Mouse (Mus musculus): ENCODE data around the gene Mrgprg. TPM values are rescaled to one million over a fixed set of nuclear protein-coding genes. Genes with fewer than 3 reads are reported as not detected.

Gene Mrgprg
- polyA plus RNA-seq, 1 experiment from 2014 or later: not detected

DNA sequence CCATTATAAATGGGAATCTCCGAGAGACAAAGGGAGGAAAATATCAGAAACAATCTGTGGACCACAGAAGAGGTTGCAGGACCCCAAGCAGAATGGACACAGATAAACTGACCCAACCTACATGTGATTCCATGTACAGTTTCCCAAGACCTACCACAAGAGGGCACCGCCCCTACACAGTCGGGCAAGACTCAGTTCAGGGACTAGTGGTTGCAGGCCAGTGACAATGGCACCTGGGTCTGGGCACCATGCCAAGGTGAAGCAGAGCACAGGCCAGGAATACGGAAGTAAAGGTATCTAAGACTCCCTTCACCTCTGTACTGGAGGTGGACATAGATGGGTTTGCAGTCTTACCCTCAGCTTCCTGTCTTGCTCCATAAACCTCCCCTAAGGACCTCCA, 26.3 kb upstream of the Mrgprg start:
- Histone ChIP-seq H3K4me1 (replicated peaks; ENCODE audit: control insufficient read depth, insufficient read depth, low read length) (0 out of 2 replicates have a peak, but pooled peaks cover 4% of the 10 kb centered on the region), H3K4me2 (replicated peaks; ENCODE audit: low read depth) (no peak overlapping the region), H3K9me3 (ENCODE audit: control insufficient read depth) (no peaks in the 10 kb centered on the region), H3K36me3 (ENCODE audit: control insufficient read depth, insufficient read depth) (peaks cover 31% of the 10 kb centered on the region), H3K4me3 (ENCODE audit: low read depth, low read length) (no peak overlapping the region), H3K9ac (ENCODE audit: low read depth, low read length) (no peak overlapping the region), H3K27ac (ENCODE audit: low read depth, low read length) (0 out of 2 replicates have a peak overlapping the region, but pooled peaks have one; percentile 46), H3K27me3 (replicated peaks; ENCODE audit: control insufficient read depth, insufficient read depth, low read length) (no peaks in the 10 kb centered on the region)
- peak; percentile 87 for ATAC-seq
- whole genome bisulfite sequencing: 51% methylated on average over 4 of the region's 4 CpGs
- peak; percentile 90 for TF ChIP-seq CTCF (IDR thresholded peaks at IDR 0.05; ENCODE audit: low read depth)

DNA sequence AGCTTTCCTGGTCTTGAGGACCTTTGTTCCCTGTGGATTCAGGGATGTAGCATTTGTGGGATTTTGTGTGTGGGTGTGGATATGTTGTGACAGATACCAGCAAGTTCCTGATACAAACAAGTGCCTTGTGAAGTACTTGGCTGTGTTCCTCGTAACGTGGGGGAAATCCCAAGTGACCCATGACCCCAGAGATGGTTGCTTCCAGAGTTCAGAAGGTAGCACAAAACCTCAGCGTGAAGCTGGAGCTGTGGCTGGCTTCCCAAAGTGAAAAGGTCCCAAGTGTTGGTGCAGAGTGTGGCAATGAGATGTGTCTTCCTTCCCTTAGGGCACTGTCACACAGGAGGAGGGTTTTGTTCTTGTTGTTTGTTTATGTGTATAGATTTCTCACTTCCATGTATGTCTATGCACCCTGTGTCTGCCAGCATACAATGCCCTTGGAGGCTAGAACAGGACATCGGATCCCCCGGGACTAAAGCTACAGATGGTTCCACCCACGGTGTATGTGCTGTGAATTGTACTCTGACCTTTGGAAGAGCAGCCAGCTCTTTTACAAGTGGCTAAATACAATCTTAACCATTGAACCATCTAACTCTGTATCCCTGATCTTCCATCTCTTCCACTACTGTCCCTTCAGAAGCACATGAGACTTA, 25.7 kb upstream of the Mrgprg start:
- peak; percentile 39 for ATAC-seq
- no peaks in the 10 kb centered on the region for H3K27me3 ChIP-seq (replicated peaks; ENCODE audit: control insufficient read depth, insufficient read depth, low read length)
- H3K4me1 ChIP-seq (replicated peaks; ENCODE audit: control insufficient read depth, insufficient read depth, low read length): 0 out of 2 replicates have a peak, but pooled peaks cover 4% of the 10 kb centered on the region
- no peaks in the 10 kb centered on the region for H3K9me3 ChIP-seq (ENCODE audit: control insufficient read depth)
- H3K4me2 ChIP-seq (replicated peaks; ENCODE audit: low read depth): no peak overlapping the region
- H3K9ac ChIP-seq (ENCODE audit: low read depth, low read length): no peak overlapping the region
- peak overlapping the region; percentile 46; the same call in 1 of the 2 replicates for H3K27ac ChIP-seq (ENCODE audit: low read depth, low read length)
- no peak overlapping the region for H3K4me3 ChIP-seq (ENCODE audit: low read depth, low read length)
- H3K36me3 ChIP-seq (ENCODE audit: control insufficient read depth, insufficient read depth): peaks cover 24% of the 10 kb centered on the region
- TF ChIP-seq CTCF (IDR thresholded peaks at IDR 0.05; ENCODE audit: low read depth): no peak
- 37% methylated on average over 6 of the region's 6 CpGs for WGBS

DNA sequence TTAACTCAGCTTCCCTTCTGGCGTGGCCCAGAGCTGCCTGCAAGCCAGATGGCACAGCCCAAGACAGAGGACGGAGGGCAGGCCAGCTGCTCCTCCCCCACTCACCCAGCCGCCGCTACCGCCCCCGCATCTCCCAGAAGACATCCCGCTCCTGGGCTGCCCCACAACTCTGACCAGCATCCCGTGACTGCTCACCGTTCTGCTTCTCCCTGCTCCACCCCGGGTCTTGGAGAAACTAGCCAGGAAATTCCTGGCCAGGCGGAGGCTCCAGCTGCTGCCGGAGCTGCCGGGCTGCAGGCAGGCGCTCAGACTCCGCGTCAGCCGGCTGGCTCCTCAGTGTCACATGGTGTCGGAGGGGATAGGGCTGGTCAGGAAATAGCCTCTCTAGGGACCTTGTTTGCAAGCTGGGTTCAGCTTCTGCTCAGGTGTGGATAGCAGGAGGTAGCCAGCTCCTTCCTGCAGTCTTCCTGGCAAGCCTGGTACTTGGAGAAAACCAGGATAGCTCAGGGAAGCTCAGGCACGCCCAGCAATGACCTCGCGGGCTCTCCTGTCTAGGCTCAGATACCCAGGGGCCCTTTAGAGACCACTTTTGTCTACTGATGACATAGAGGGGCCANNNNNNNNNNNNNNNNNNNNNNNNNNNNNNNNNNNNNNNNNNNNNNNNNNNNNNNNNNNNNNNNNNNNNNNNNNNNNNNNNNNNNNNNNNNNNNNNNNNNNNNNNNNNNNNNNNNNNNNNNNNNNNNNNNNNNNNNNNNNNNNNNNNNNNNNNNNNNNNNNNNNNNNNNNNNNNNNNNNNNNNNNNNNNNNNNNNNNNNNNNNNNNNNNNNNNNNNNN, 17.4 kb upstream of the Mrgprg start, which contains the start of gene Mrgpre:
TSS of gene Mrgpre (minus strand) at position 505 of the 834 bp plus-strand sequence.
- ATAC-seq: peak; percentile 82
- H3K9ac ChIP-seq (ENCODE audit: low read depth, low read length): peak within 1 kb of the TSS; percentile 32
- no peaks in the 10 kb centered on the region for H3K9me3 ChIP-seq (ENCODE audit: control insufficient read depth)
- H3K27me3 ChIP-seq (replicated peaks; ENCODE audit: control insufficient read depth, insufficient read depth, low read length): no peaks in the 10 kb centered on the region
- no peak for TF ChIP-seq CTCF (IDR thresholded peaks at IDR 0.05; ENCODE audit: low read depth)
- WGBS: 2% methylated on average over 21 of the region's 21 CpGs
- H3K4me2 ChIP-seq (replicated peaks; ENCODE audit: low read depth): peak within 1 kb of the TSS; percentile 70
- no peaks in the 10 kb centered on the region for H3K4me1 ChIP-seq (replicated peaks; ENCODE audit: control insufficient read depth, insufficient read depth, low read length)
- peak within 1 kb of the TSS; percentile 35 for H3K4me3 ChIP-seq (ENCODE audit: low read depth, low read length)
- 0 out of 2 replicates have a peak within 1 kb of the TSS, but pooled peaks have one; percentile 2 for H3K27ac ChIP-seq (ENCODE audit: low read depth, low read length)
- H3K36me3 ChIP-seq (ENCODE audit: control insufficient read depth, insufficient read depth): no peaks in the 10 kb centered on the region

DNA sequence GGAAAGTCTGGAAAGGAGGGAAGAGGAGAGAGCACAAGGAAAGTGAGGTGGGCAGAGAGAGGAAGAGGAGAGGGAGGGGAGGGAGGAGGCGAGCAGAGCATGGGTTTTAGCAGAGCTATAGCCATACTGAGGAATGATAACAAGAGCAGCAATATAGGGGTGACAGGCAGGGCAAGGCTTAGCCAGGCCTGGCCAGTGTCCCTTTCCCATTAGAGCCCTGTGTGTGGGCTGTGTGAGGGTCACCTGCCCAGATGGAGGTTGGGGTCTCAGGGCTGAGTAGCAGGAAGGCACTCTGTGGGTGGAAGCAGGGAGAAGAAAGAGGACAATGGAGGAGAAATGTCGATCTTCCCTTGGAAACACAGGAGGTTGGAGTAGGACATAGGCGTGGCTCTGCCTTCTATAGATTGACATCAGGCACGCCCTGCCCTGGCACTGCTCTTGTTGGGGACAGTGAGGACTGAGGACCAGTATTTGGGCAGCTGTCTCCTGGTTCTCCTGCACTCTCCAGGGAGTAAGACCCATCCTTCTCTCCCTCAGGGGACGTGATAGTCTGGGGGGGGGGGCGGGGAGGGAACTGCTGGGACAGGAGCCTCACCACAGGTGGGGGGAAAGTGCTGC, 16.7 kb upstream of the Mrgprg start:
- 17% methylated on average over 6 of the region's 6 CpGs for WGBS
- peak; percentile 49 for ATAC-seq
- H3K36me3 ChIP-seq (ENCODE audit: control insufficient read depth, insufficient read depth): no peaks in the 10 kb centered on the region

DNA sequence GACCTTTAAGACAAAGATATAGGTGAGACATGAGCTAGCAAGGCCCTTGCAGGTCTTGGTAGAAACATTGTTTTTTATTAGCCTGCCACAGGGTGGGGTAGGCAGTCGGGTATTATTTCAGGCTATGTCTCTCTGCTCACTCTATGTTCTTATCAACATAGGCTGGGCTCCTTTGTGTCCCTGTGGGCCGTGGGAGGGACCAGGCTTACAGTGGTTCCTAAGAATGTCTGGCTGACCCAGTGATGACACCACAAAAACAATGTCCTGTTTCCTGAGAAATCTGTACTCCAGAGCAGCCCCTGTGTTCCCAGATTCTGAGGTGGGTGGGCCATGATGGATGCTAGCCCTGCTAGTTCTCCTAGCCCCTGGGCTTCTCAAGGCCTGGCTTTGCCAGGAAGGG, 10.6 kb upstream of the Mrgprg start:
- Histone ChIP-seq H3K27me3 (replicated peaks; ENCODE audit: control insufficient read depth, insufficient read depth, low read length) (no peaks in the 10 kb centered on the region), H3K4me2 (replicated peaks; ENCODE audit: low read depth) (no peak overlapping the region), H3K9ac (ENCODE audit: low read depth, low read length) (no peak overlapping the region), H3K4me1 (replicated peaks; ENCODE audit: control insufficient read depth, insufficient read depth, low read length) (no peaks in the 10 kb centered on the region), H3K36me3 (ENCODE audit: control insufficient read depth, insufficient read depth) (no peaks in the 10 kb centered on the region), H3K4me3 (ENCODE audit: low read depth, low read length) (no peak overlapping the region), H3K27ac (ENCODE audit: low read depth, low read length) (no peak overlapping the region), H3K9me3 (ENCODE audit: control insufficient read depth) (no peaks in the 10 kb centered on the region)
- ATAC-seq: no peak
- WGBS: 20% methylated on average over 2 of the region's 2 CpGs
- no peak for TF ChIP-seq CTCF (IDR thresholded peaks at IDR 0.05; ENCODE audit: low read depth)

More for the DNA sequence above, 16.7 kb upstream of the Mrgprg start:
- Histone ChIP-seq H3K4me1 (replicated peaks; ENCODE audit: control insufficient read depth, insufficient read depth, low read length) (no peaks in the 10 kb centered on the region), H3K9me3 (ENCODE audit: control insufficient read depth) (no peaks in the 10 kb centered on the region), H3K4me2 (replicated peaks; ENCODE audit: low read depth) (peak overlapping the region; percentile 70), H3K27me3 (replicated peaks; ENCODE audit: control insufficient read depth, insufficient read depth, low read length) (no peaks in the 10 kb centered on the region), H3K27ac (ENCODE audit: low read depth, low read length) (0 out of 2 replicates have a peak overlapping the region, but pooled peaks have one; percentile 2), H3K4me3 (ENCODE audit: low read depth, low read length) (peak overlapping the region; percentile 35), H3K9ac (ENCODE audit: low read depth, low read length) (peak overlapping the region; percentile 32)
- no peak for TF ChIP-seq CTCF (IDR thresholded peaks at IDR 0.05; ENCODE audit: low read depth)

DNA sequence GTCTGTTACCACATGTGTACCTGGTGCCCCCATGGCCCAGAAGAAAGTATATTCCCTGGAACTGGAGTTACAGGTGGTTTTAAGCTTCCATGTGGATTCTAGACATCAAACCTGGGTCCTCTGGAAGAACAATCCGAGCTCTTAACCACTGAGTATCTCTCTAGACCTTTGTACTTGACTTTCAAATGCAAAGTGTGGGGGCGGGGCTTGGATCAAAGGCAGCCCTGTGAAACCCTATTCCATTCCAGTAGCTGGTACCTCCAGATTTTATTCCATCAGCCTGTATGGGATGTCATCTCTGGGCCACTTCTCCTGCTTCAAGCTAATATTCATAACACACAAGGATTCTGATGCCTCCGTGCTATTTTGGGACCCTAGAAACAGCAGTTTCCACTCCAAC, 9.3 kb upstream of the Mrgprg start:
- Histone ChIP-seq H3K4me2 (replicated peaks; ENCODE audit: low read depth) (no peak overlapping the region), H3K9me3 (ENCODE audit: control insufficient read depth) (no peaks in the 10 kb centered on the region), H3K4me1 (replicated peaks; ENCODE audit: control insufficient read depth, insufficient read depth, low read length) (no peaks in the 10 kb centered on the region), H3K4me3 (ENCODE audit: low read depth, low read length) (no peak overlapping the region), H3K9ac (ENCODE audit: low read depth, low read length) (no peak overlapping the region), H3K27ac (ENCODE audit: low read depth, low read length) (no peak overlapping the region), H3K27me3 (replicated peaks; ENCODE audit: control insufficient read depth, insufficient read depth, low read length) (no peaks in the 10 kb centered on the region), H3K36me3 (ENCODE audit: control insufficient read depth, insufficient read depth) (no peaks in the 10 kb centered on the region)
- ATAC-seq: 0 out of 2 replicates have a peak, but pooled peaks have one; percentile 49
- no peak for TF ChIP-seq CTCF (IDR thresholded peaks at IDR 0.05; ENCODE audit: low read depth)
- 21% methylated on average over 3 of the region's 3 CpGs for WGBS
